Mouse (Mus musculus): Measurements from ENCODE around the gene Pex5. TPM values are rescaled to one million over a fixed set of nuclear protein-coding genes. Genes with fewer than 3 reads are reported as not detected.
A peak's percentile ranks its signal among the peaks of the same experiment; 100 is the strongest.
"Not testable (repeated sequence)": the region's sequence is repeated elsewhere in the genome, so short reads cannot be mapped to it uniquely, and the experiment has no call there.

Gene Pex5
- polyA plus RNA-seq, 1 experiment from 2014 or later, result 67.2 TPM

- not testable (repeated sequence) for H3K36me3 ChIP-seq (ENCODE audit: poor library complexity, severe bottlenecking); H3K4me1 ChIP-seq; H3K27me3 ChIP-seq; H3K9ac ChIP-seq; H3K4me2 ChIP-seq; ATAC-seq; H3K9me3 ChIP-seq (replicated peaks); H3K27ac ChIP-seq; H3K4me3 ChIP-seq
- WGBS, result 71% methylated on average over 7 of the region's 7 CpGs
Observed at GRCm38 (mm10) chr6:124425042-124425441, 10.2 kb upstream of the Pex5 start.

GRCm38 (mm10) chr6:124424068-124424498, 9.2 kb upstream of the Pex5 start:
- no peaks in the 10 kb centered on the region for H3K9me3 ChIP-seq (replicated peaks)
- no peaks in the 10 kb centered on the region for H3K4me1 ChIP-seq
- no peak for ATAC-seq
- no peak overlapping the region for H3K27ac ChIP-seq
- H3K4me2 ChIP-seq, result no peak overlapping the region
- WGBS, result 58% methylated on average over 1 of the region's 1 CpGs
- H3K9ac ChIP-seq, result no peak overlapping the region
- no peak overlapping the region for H3K4me3 ChIP-seq
- no peaks in the 10 kb centered on the region for H3K36me3 ChIP-seq (ENCODE audit: poor library complexity, severe bottlenecking)
- H3K27me3 ChIP-seq, result no peaks in the 10 kb centered on the region

- 89% methylated on average over 3 of the region's 3 CpGs for WGBS
- Histone ChIP-seq H3K4me2 (no peak overlapping the region), H3K4me1 (peaks cover 8% of the 10 kb centered on the region; the same call in 1 of the 2 replicates), H3K9me3 (replicated peaks) (no peaks in the 10 kb centered on the region), H3K27ac (no peak overlapping the region), H3K9ac (no peak overlapping the region), H3K36me3 (ENCODE audit: poor library complexity, severe bottlenecking) (no peaks in the 10 kb centered on the region), H3K4me3 (no peak overlapping the region), H3K27me3 (no peaks in the 10 kb centered on the region)
- no peak for ATAC-seq
Observed at GRCm38 (mm10) chr6:124418686-124419085, 3.8 kb upstream of the Pex5 start.

GRCm38 (mm10) chr6:124415347-124416088, 651 bp upstream of the Pex5 start:
- WGBS, result 5% methylated on average over 21 of the region's 21 CpGs
- peak overlapping the region; percentile 31 for H3K27ac ChIP-seq
- H3K9me3 ChIP-seq (replicated peaks), result no peaks in the 10 kb centered on the region
- peak overlapping the region; percentile 63 for H3K4me3 ChIP-seq
- H3K36me3 ChIP-seq (ENCODE audit: poor library complexity, severe bottlenecking), result peaks cover 24% of the 10 kb centered on the region
- ATAC-seq, result peak; percentile 60
- H3K4me2 ChIP-seq, result peak overlapping the region; percentile 66
- H3K9ac ChIP-seq, result peak overlapping the region; percentile 80
- H3K4me1 ChIP-seq, result peaks cover 15% of the 10 kb centered on the region
- H3K27me3 ChIP-seq, result no peaks in the 10 kb centered on the region

- no peaks in the 10 kb centered on the region for H3K9me3 ChIP-seq (replicated peaks)
- peak; percentile 54 for ATAC-seq
- peaks cover 27% of the 10 kb centered on the region for H3K36me3 ChIP-seq (ENCODE audit: poor library complexity, severe bottlenecking)
- H3K27me3 ChIP-seq, result no peaks in the 10 kb centered on the region
- H3K9ac ChIP-seq, result peak overlapping the region; percentile 80
- H3K4me2 ChIP-seq, result peak overlapping the region; percentile 66
- peak overlapping the region; percentile 46 for H3K27ac ChIP-seq
- WGBS, result 1% methylated on average over 31 of the region's 45 CpGs
- peaks cover 15% of the 10 kb centered on the region for H3K4me1 ChIP-seq
- H3K4me3 ChIP-seq, result peak overlapping the region; percentile 63
Observed at GRCm38 (mm10) chr6:124414150-124414926, 529 bp downstream of the Pex5 start.

GRCm38 (mm10) chr6:124413770-124414149, 1.1 kb downstream of the Pex5 start:
- H3K4me3 ChIP-seq, result peak overlapping the region; percentile 63
- 60% methylated on average over 3 of the region's 3 CpGs for WGBS
- H3K9ac ChIP-seq, result peak overlapping the region; percentile 80
- H3K27me3 ChIP-seq, result no peaks in the 10 kb centered on the region
- H3K36me3 ChIP-seq (ENCODE audit: poor library complexity, severe bottlenecking), result peaks cover 32% of the 10 kb centered on the region
- peaks cover 15% of the 10 kb centered on the region for H3K4me1 ChIP-seq
- H3K9me3 ChIP-seq (replicated peaks), result no peaks in the 10 kb centered on the region
- peak overlapping the region; percentile 66 for H3K4me2 ChIP-seq
- no peak for ATAC-seq
- H3K27ac ChIP-seq, result peak overlapping the region; percentile 46

GRCm38 (mm10) chr6:124408355-124408754, 6.5 kb downstream of the Pex5 start:
- H3K4me1 ChIP-seq, result peaks cover 4% of the 10 kb centered on the region
- WGBS, result 93% methylated on average over 5 of the region's 5 CpGs
- H3K27me3 ChIP-seq, result no peaks in the 10 kb centered on the region
- H3K4me2 ChIP-seq, result no peak overlapping the region
- no peaks in the 10 kb centered on the region for H3K9me3 ChIP-seq (replicated peaks)
- no peak overlapping the region for H3K4me3 ChIP-seq
- H3K36me3 ChIP-seq (ENCODE audit: poor library complexity, severe bottlenecking), result peaks cover 75% of the 10 kb centered on the region
- no peak overlapping the region for H3K9ac ChIP-seq
- H3K27ac ChIP-seq, result no peak overlapping the region
- ATAC-seq, result no peak

GRCm38 (mm10) chr6:124407180-124407579, 7.7 kb downstream of the Pex5 start:
- no peaks in the 10 kb centered on the region for H3K4me1 ChIP-seq
- no peaks in the 10 kb centered on the region for H3K27me3 ChIP-seq
- no peak overlapping the region for H3K4me2 ChIP-seq
- H3K36me3 ChIP-seq (ENCODE audit: poor library complexity, severe bottlenecking), result peaks cover 78% of the 10 kb centered on the region
- no peaks in the 10 kb centered on the region for H3K9me3 ChIP-seq (replicated peaks)
- H3K27ac ChIP-seq, result no peak overlapping the region
- no peak overlapping the region for H3K4me3 ChIP-seq
- ATAC-seq, result peak; percentile 34; the same call in 1 of the 2 replicates
- H3K9ac ChIP-seq, result no peak overlapping the region

GRCm38 (mm10) chr6:124406326-124406725, 8.5 kb downstream of the Pex5 start:
- Histone ChIP-seq H3K36me3 (ENCODE audit: poor library complexity, severe bottlenecking) (peaks cover 78% of the 10 kb centered on the region), H3K27me3 (no peaks in the 10 kb centered on the region), H3K9ac (no peak overlapping the region), H3K9me3 (replicated peaks) (no peaks in the 10 kb centered on the region), H3K27ac (no peak overlapping the region), H3K4me2 (no peak overlapping the region), H3K4me1 (no peaks in the 10 kb centered on the region), H3K4me3 (no peak overlapping the region)
- no peak for ATAC-seq
- WGBS, result 97% methylated on average over 10 of the region's 10 CpGs

- WGBS, result 94% methylated on average over 6 of the region's 6 CpGs
- no peaks in the 10 kb centered on the region for H3K4me1 ChIP-seq
- H3K4me2 ChIP-seq, result no peak overlapping the region
- H3K27ac ChIP-seq, result no peak overlapping the region
- no peak overlapping the region for H3K9ac ChIP-seq
- H3K36me3 ChIP-seq (ENCODE audit: poor library complexity, severe bottlenecking), result peaks cover 86% of the 10 kb centered on the region
- no peaks in the 10 kb centered on the region for H3K27me3 ChIP-seq
- no peaks in the 10 kb centered on the region for H3K9me3 ChIP-seq (replicated peaks)
- no peak overlapping the region for H3K4me3 ChIP-seq
- ATAC-seq, result no peak
Observed at GRCm38 (mm10) chr6:124399738-124400137, 15.1 kb downstream of the Pex5 start.

- not testable (repeated sequence) for ATAC-seq; H3K4me2 ChIP-seq; H3K9ac ChIP-seq; H3K9me3 ChIP-seq (replicated peaks); H3K27me3 ChIP-seq; H3K4me3 ChIP-seq; H3K4me1 ChIP-seq; H3K27ac ChIP-seq
- 93% methylated on average over 3 of the region's 3 CpGs for WGBS
- H3K36me3 ChIP-seq (ENCODE audit: poor library complexity, severe bottlenecking), result peaks cover 44% of the 10 kb centered on the region
Observed at GRCm38 (mm10) chr6:124394991-124395390, 19.9 kb downstream of the Pex5 start.

GRCm38 (mm10) chr6:124380142-124380541, 34.7 kb downstream of the Pex5 start:
- H3K9ac ChIP-seq, result no peak overlapping the region
- no peak for ATAC-seq
- H3K9me3 ChIP-seq (replicated peaks), result no peaks in the 10 kb centered on the region
- 61% methylated on average over 5 of the region's 5 CpGs for WGBS
- no peaks in the 10 kb centered on the region for H3K27me3 ChIP-seq
- H3K27ac ChIP-seq, result no peak overlapping the region
- no peak overlapping the region for H3K4me2 ChIP-seq
- no peak overlapping the region for H3K4me3 ChIP-seq
- H3K4me1 ChIP-seq, result no peaks in the 10 kb centered on the region
- no peaks in the 10 kb centered on the region for H3K36me3 ChIP-seq (ENCODE audit: poor library complexity, severe bottlenecking)
